Mouse (Mus musculus) embryonic fibroblast, embryonic 13.5 days (primary cell): ENCODE data around the gene Rcor1.

Source experiments
- CTCF ChIP-seq: IDR thresholded peaks from 2 replicates; pipeline ENCODE4 v1.5.1; 2011; ENCODE audit warnings: mild to moderate bottlenecking, control low read depth, low read length, moderate library complexity, borderline replicate concordance; ENCODE audit not compliant: insufficient read depth
- POLR2A ChIP-seq: IDR thresholded peaks from 2 replicates; pipeline ENCODE4 v1.6.1; 2011; ENCODE audit warnings: low read depth, mild to moderate bottlenecking, control low read depth, low read length, moderate library complexity

GRCm38 (mm10) chr12:111144598-111144997 lies 105.4 kb downstream of the Rcor1 start:
- TF ChIP-seq CTCF (no peak), POLR2A (no peak)
